Mouse (Mus musculus) kidney, embryonic 14.5 days (tissue): ENCODE measurements around the gene Srcin1. TPM values are rescaled to one million over a fixed set of nuclear protein-coding genes. Genes with fewer than 3 reads are reported as not detected.

Experiments
- ATAC-seq: fragments of 200-750 bp; cut with Nextera tagmentation; 2 replicates; pipeline ENCODE4 v1.8.0; 2017; ENCODE audit warnings: moderate number of reproducible peaks, mild to moderate bottlenecking, moderate TSS enrichment, moderate library complexity; ENCODE audit not compliant: low FRiP score, low TSS enrichment
- H3K27ac ChIP-seq: fragments of 300-500 bp; sonication (generic); 2 replicates; pipeline ENCODE4 v1.5.1; 2014; ENCODE audit warnings: low read depth, mild to moderate bottlenecking, low read length, moderate library complexity, mixed read lengths
- H3K27me3 ChIP-seq: fragments of 300-500 bp; sonication (generic); 2 replicates; pipeline ENCODE4 v1.6.1; 2014; ENCODE audit warnings: mild to moderate bottlenecking, low read length; ENCODE audit not compliant: control insufficient read depth, insufficient read depth
- H3K36me3 ChIP-seq: fragments of 300-500 bp; sonication (generic); 2 replicates; pipeline ENCODE4 v1.6.1; 2014; ENCODE audit warnings: low read length, mixed read lengths; ENCODE audit not compliant: control insufficient read depth, insufficient read depth
- H3K4me1 ChIP-seq: fragments of 300-500 bp; sonication (generic); 2 replicates; pipeline ENCODE4 v1.6.1; 2014; ENCODE audit warnings: low read length, mixed read lengths; ENCODE audit not compliant: control insufficient read depth, insufficient read depth
- H3K4me2 ChIP-seq: fragments of 300-500 bp; sonication (generic); replicated peaks from 2 replicates; pipeline ENCODE4 v1.6.1; 2014; ENCODE audit warnings: low read depth, mild to moderate bottlenecking, low read length
- H3K4me3 ChIP-seq: fragments of 300-500 bp; sonication (generic); 2 replicates; pipeline ENCODE4 v1.5.1; 2014; ENCODE audit warnings: mild to moderate bottlenecking, low read length
- H3K9ac ChIP-seq: fragments of 300-500 bp; sonication (generic); 2 replicates; pipeline ENCODE4 v1.6.1; 2014; ENCODE audit warnings: low read depth, mild to moderate bottlenecking, low read length, moderate library complexity
- H3K9me3 ChIP-seq: fragments of 300-500 bp; sonication (generic); 2 replicates; pipeline ENCODE4 v1.6.1; 2016; ENCODE audit warnings: low read length; ENCODE audit not compliant: control insufficient read depth
- WGBS: fragments of 180-500 bp; shearing (Covaris S2); extraction: QIAGEN DNeasy Blood & Tissue Kit; methylation state at CpG from one replicate; pipeline ENCODE4 v1.1.7; 2014; 5-methylcytosine and 5-hydroxymethylcytosine counted together
- polyA plus RNA-seq: library from polyadenylated mRNA; unstranded; fragments of >200 nt; fragmentation: Nextera tagmentation; extraction: Ambion mirVana; gene quantifications from 2 replicates; pipeline ENCODE4 v1.2.1, GENCODE M21; 2014

Gene Srcin1
- polyA plus RNA-seq, 1 experiment from 2014 or later, result 0.97 TPM

- Histone ChIP-seq H3K4me2 (peak overlapping the region; percentile 35), H3K36me3 (no peaks in the 10 kb centered on the region), H3K27me3 (peaks cover 62% of the 10 kb centered on the region), H3K27ac (no peak overlapping the region), H3K4me1 (peaks cover 26% of the 10 kb centered on the region), H3K9me3 (no peaks in the 10 kb centered on the region), H3K9ac (peak overlapping the region; percentile 40), H3K4me3 (peak overlapping the region; percentile 29)
- WGBS, result 2% methylated on average over 90 of the region's 95 CpGs
- no peak for ATAC-seq
Observed at GRCm38 (mm10) chr11:97534442-97535307, 41.3 kb downstream of the Srcin1 start.

- H3K9me3 ChIP-seq, result no peaks in the 10 kb centered on the region
- no peak for ATAC-seq
- peaks cover 62% of the 10 kb centered on the region for H3K27me3 ChIP-seq
- H3K36me3 ChIP-seq, result no peaks in the 10 kb centered on the region
- 28% methylated on average over 7 of the region's 7 CpGs for WGBS
- H3K9ac ChIP-seq, result no peak overlapping the region
- no peak overlapping the region for H3K4me3 ChIP-seq
- no peak overlapping the region for H3K4me2 ChIP-seq
- H3K27ac ChIP-seq, result no peak overlapping the region
- peaks cover 26% of the 10 kb centered on the region for H3K4me1 ChIP-seq
Observed at GRCm38 (mm10) chr11:97533653-97534052, 42.3 kb downstream of the Srcin1 start.

GRCm38 (mm10) chr11:97532950-97533582 lies 42.9 kb downstream of the Srcin1 start:
- Histone ChIP-seq H3K27me3 (peaks cover 62% of the 10 kb centered on the region), H3K9ac (no peak overlapping the region), H3K4me3 (peak overlapping the region; percentile 21), H3K27ac (no peak overlapping the region), H3K36me3 (no peaks in the 10 kb centered on the region), H3K4me1 (peaks cover 26% of the 10 kb centered on the region), H3K9me3 (no peaks in the 10 kb centered on the region), H3K4me2 (peak overlapping the region; percentile 36)
- WGBS, result 5% methylated on average over 20 of the region's 20 CpGs
- peak; percentile 39 for ATAC-seq

GRCm38 (mm10) chr11:97532354-97532753 lies 43.6 kb downstream of the Srcin1 start:
- Histone ChIP-seq H3K4me2 (0 out of 2 replicates have a peak overlapping the region, but pooled peaks have one; percentile 63), H3K27ac (no peak overlapping the region), H3K4me1 (peaks cover 24% of the 10 kb centered on the region), H3K27me3 (peaks cover 54% of the 10 kb centered on the region), H3K4me3 (peak overlapping the region; percentile 35; the same call in 1 of the 2 replicates), H3K9ac (no peak overlapping the region), H3K36me3 (no peaks in the 10 kb centered on the region), H3K9me3 (no peaks in the 10 kb centered on the region)
- WGBS, result 23% methylated on average over 8 of the region's 8 CpGs
- no peak for ATAC-seq

- no peak overlapping the region; the same call in 1 of the 2 replicates for H3K9ac ChIP-seq
- H3K4me2 ChIP-seq, result peak overlapping the region; percentile 63
- no peaks in the 10 kb centered on the region for H3K9me3 ChIP-seq
- peaks cover 19% of the 10 kb centered on the region for H3K4me1 ChIP-seq
- H3K36me3 ChIP-seq, result no peaks in the 10 kb centered on the region
- WGBS, result 8% methylated on average over 46 of the region's 46 CpGs
- 0 out of 2 replicates have a peak, but pooled peaks have one; percentile 40 for ATAC-seq
- H3K4me3 ChIP-seq, result peak overlapping the region; percentile 35
- no peak overlapping the region for H3K27ac ChIP-seq
- peaks cover 47% of the 10 kb centered on the region for H3K27me3 ChIP-seq
Observed at GRCm38 (mm10) chr11:97531381-97532260, 44.4 kb downstream of the Srcin1 start.

- WGBS, result 69% methylated on average over 5 of the region's 5 CpGs
- Histone ChIP-seq H3K9ac (no peak overlapping the region), H3K27me3 (peaks cover 40% of the 10 kb centered on the region), H3K4me2 (no peak overlapping the region), H3K9me3 (no peaks in the 10 kb centered on the region), H3K4me1 (peaks cover 19% of the 10 kb centered on the region), H3K36me3 (no peaks in the 10 kb centered on the region), H3K27ac (no peak overlapping the region), H3K4me3 (no peak overlapping the region)
- no peak for ATAC-seq
Observed at GRCm38 (mm10) chr11:97530961-97531360, 45.0 kb downstream of the Srcin1 start.

- 89% methylated on average over 6 of the region's 6 CpGs for WGBS
- Histone ChIP-seq H3K4me3 (no peak overlapping the region), H3K4me1 (peaks cover 19% of the 10 kb centered on the region), H3K9me3 (no peaks in the 10 kb centered on the region), H3K9ac (no peak overlapping the region), H3K36me3 (no peaks in the 10 kb centered on the region), H3K27ac (no peak overlapping the region), H3K27me3 (peaks cover 32% of the 10 kb centered on the region), H3K4me2 (no peak overlapping the region)
- no peak for ATAC-seq
Observed at GRCm38 (mm10) chr11:97530069-97530468, 45.9 kb downstream of the Srcin1 start.

GRCm38 (mm10) chr11:97528282-97528808 lies 47.6 kb downstream of the Srcin1 start:
- 81% methylated on average over 18 of the region's 18 CpGs for WGBS
- H3K27me3 ChIP-seq, result peaks cover 14% of the 10 kb centered on the region
- H3K4me3 ChIP-seq, result no peak overlapping the region
- no peaks in the 10 kb centered on the region for H3K36me3 ChIP-seq
- H3K4me2 ChIP-seq, result no peak overlapping the region
- no peaks in the 10 kb centered on the region for H3K9me3 ChIP-seq
- ATAC-seq, result no peak
- H3K4me1 ChIP-seq, result peaks cover 24% of the 10 kb centered on the region
- no peak overlapping the region for H3K27ac ChIP-seq
- no peak overlapping the region for H3K9ac ChIP-seq
